Mouse (Mus musculus): ENCODE measurements at regions not wholly inside any gene's neighbourhood (a gene's known extent, or its start where the extent isn't known, plus 50 kb on each side); places are given as distances from the start of the nearest gene placed in this dataset.

GRCm38 (mm10) chr4:105937587-105937986, 147.9 kb downstream of the Gm12728 start:
- TF ChIP-seq CTCF (IDR thresholded peaks at IDR 0.05; ENCODE audit: low read depth, low read length) (no peak), POLR2A (IDR thresholded peaks at IDR 0.05; ENCODE audit: borderline replicate concordance, low read depth, low read length) (no peak)

Data from bone marrow macrophage, adult 2 months (primary cell).